Mouse (Mus musculus) neural tube, embryonic 14.5 days (tissue): ENCODE data around the gene Perm1. TPM values are rescaled to one million over a fixed set of nuclear protein-coding genes. Genes with fewer than 3 reads are reported as not detected.

Source experiments
- ATAC-seq: fragments of 200-750 bp; cut with Nextera tagmentation; 2 replicates; pipeline ENCODE4 v1.8.0; 2017; ENCODE audit warnings: low read depth, mild to moderate bottlenecking, moderate TSS enrichment, moderate library complexity
- H3K27ac ChIP-seq: fragments of 300-500 bp; sonication (generic); 2 replicates; pipeline ENCODE4 v1.5.1; 2014; ENCODE audit warnings: low read depth, mild to moderate bottlenecking, control low read depth, low read length, moderate library complexity, mixed read lengths
- H3K27me3 ChIP-seq: fragments of 300-500 bp; sonication (generic); 2 replicates; pipeline ENCODE4 v1.6.1; 2014; ENCODE audit warnings: low read length; ENCODE audit not compliant: control insufficient read depth, insufficient read depth
- H3K36me3 ChIP-seq: fragments of 300-500 bp; sonication (generic); 2 replicates; pipeline ENCODE4 v1.6.1; 2014; ENCODE audit warnings: low read length, mixed read lengths; ENCODE audit not compliant: control insufficient read depth, insufficient read depth
- H3K4me1 ChIP-seq: fragments of 300-500 bp; sonication (generic); 2 replicates; pipeline ENCODE4 v1.6.1; 2014; ENCODE audit warnings: low read length; ENCODE audit not compliant: control insufficient read depth, insufficient read depth
- H3K4me2 ChIP-seq: fragments of 300-500 bp; sonication (generic); 2 replicates; pipeline ENCODE4 v1.6.1; 2014; ENCODE audit warnings: mild to moderate bottlenecking, low read depth, low read length, control low read depth
- H3K4me3 ChIP-seq: fragments of 300-500 bp; sonication (generic); 2 replicates; pipeline ENCODE4 v1.5.1; 2014; ENCODE audit warnings: low read depth, low read length, control low read depth, mixed read lengths
- H3K9ac ChIP-seq: fragments of 300-500 bp; sonication (generic); replicated peaks from 2 replicates; pipeline ENCODE4 v1.6.1; 2014; ENCODE audit warnings: low read depth, mild to moderate bottlenecking, control low read depth, low read length, mixed read lengths
- H3K9me3 ChIP-seq: fragments of 300-500 bp; sonication (generic); 2 replicates; pipeline ENCODE4 v1.6.1; 2016; ENCODE audit warnings: low read length; ENCODE audit not compliant: control insufficient read depth
- WGBS: fragments of 180-500 bp; shearing (Covaris S2); extraction: QIAGEN DNeasy Blood & Tissue Kit; methylation state at CpG from one replicate; pipeline ENCODE4 v1.1.7; 2014; 5-methylcytosine and 5-hydroxymethylcytosine counted together
- polyA plus RNA-seq: library from polyadenylated mRNA; unstranded; fragments of >200 nt; fragmentation: Nextera tagmentation; extraction: Ambion mirVana; gene quantifications from 2 replicates; pipeline ENCODE4 v1.2.1, GENCODE M21; 2014

The Perm1 gene
- polyA plus RNA-seq, 1 experiment from 2014 or later: 2.2 TPM

DNA sequence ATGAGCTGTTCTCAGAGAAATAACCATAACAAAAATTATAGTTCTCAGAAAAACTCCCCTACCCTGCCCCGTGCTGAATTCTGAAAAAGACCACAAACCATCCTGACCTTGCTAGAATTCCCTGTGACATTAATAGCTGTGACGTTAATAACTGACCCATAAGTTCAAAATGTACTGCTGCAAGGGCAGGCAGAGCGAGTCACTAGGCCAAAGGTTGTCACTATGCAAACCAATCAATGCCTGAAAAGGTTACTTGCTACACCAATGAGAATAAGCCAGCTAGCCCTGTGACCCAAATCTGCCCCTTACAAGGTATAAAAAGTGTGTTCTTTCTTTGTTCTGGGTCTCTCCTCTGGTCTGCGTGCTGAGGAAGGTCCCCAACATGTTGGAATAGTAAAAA lies 6.8 kb upstream of the Perm1 start:
- Histone ChIP-seq H3K4me3 (no peak overlapping the region), H3K27ac (no peak overlapping the region), H3K9ac (no peak overlapping the region), H3K4me1 (peaks cover 4% of the 10 kb centered on the region; the same call in 1 of the 2 replicates), H3K36me3 (no peaks in the 10 kb centered on the region), H3K27me3 (no peaks in the 10 kb centered on the region; the same call in 1 of the 2 replicates), H3K9me3 (no peaks in the 10 kb centered on the region), H3K4me2 (no peak overlapping the region)
- ATAC-seq: no peak
- WGBS: 94% methylated on average over 4 of the region's 4 CpGs

GRCm38 (mm10) chr4:156209963-156210635 lies 5.6 kb upstream of the Perm1 start:
- no peak for ATAC-seq
- no peaks in the 10 kb centered on the region for H3K36me3 ChIP-seq
- H3K27me3 ChIP-seq: no peaks in the 10 kb centered on the region
- 0 out of 2 replicates have a peak, but pooled peaks cover 2% of the 10 kb centered on the region for H3K4me1 ChIP-seq
- H3K9ac ChIP-seq: no peak overlapping the region
- 80% methylated on average over 13 of the region's 13 CpGs for WGBS
- H3K4me3 ChIP-seq: no peak overlapping the region
- H3K9me3 ChIP-seq: no peaks in the 10 kb centered on the region
- no peak overlapping the region for H3K4me2 ChIP-seq
- H3K27ac ChIP-seq: no peak overlapping the region

DNA sequence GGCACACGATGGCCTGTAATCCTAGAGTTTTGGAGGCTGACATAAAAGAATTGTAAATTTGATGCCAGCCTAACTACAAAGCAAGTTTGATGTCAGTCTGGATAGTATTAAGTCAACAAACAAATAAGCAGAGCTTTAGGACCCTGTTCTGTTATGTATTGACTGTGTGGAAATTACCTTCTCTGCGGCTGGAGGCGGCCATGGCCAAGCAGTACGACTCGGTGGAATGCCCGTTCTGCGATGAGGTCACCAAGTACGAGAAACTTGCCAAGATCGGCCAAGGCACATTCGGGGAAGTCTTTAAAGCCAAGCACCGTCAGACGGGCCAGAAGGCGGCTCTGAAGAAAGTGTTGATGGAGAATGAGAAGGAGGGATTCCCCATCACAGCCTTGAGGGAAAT lies 2.5 kb upstream of the Perm1 start:
- no peak for ATAC-seq
- Histone ChIP-seq H3K9me3 (no peaks in the 10 kb centered on the region), H3K4me2 (no peak overlapping the region), H3K4me1 (no peaks in the 10 kb centered on the region), H3K9ac (no peak overlapping the region), H3K4me3 (no peak overlapping the region), H3K27me3 (no peaks in the 10 kb centered on the region), H3K27ac (no peak overlapping the region), H3K36me3 (no peaks in the 10 kb centered on the region)
- 94% methylated on average over 13 of the region's 13 CpGs for WGBS

- H3K27ac ChIP-seq: no peak overlapping the region
- H3K4me1 ChIP-seq: no peaks in the 10 kb centered on the region
- H3K9ac ChIP-seq: no peak overlapping the region
- no peaks in the 10 kb centered on the region for H3K9me3 ChIP-seq
- H3K4me3 ChIP-seq: no peak overlapping the region
- H3K27me3 ChIP-seq: no peaks in the 10 kb centered on the region
- no peaks in the 10 kb centered on the region for H3K36me3 ChIP-seq
- 85% methylated on average over 2 of the region's 2 CpGs for WGBS
- no peak for ATAC-seq
- no peak overlapping the region for H3K4me2 ChIP-seq
These were observed 528 bp downstream of the Perm1 start for GRCm38 (mm10) chr4:156216196-156216595.

GRCm38 (mm10) chr4:156217022-156217669 lies 1.5 kb downstream of the Perm1 start:
- H3K4me2 ChIP-seq: no peak overlapping the region
- H3K9me3 ChIP-seq: no peaks in the 10 kb centered on the region
- no peaks in the 10 kb centered on the region for H3K27me3 ChIP-seq
- H3K4me3 ChIP-seq: no peak overlapping the region
- peaks cover 5% of the 10 kb centered on the region; the same call in 1 of the 2 replicates for H3K36me3 ChIP-seq
- H3K4me1 ChIP-seq: no peaks in the 10 kb centered on the region
- no peak for ATAC-seq
- no peak overlapping the region for H3K9ac ChIP-seq
- WGBS: 87% methylated on average over 16 of the region's 16 CpGs
- H3K27ac ChIP-seq: no peak overlapping the region

- 89% methylated on average over 16 of the region's 16 CpGs for WGBS
These were observed 2.2 kb downstream of the Perm1 start for GRCm38 (mm10) chr4:156217838-156218237.

GRCm38 (mm10) chr4:156219936-156220335 lies 4.3 kb downstream of the Perm1 start:
- H3K9me3 ChIP-seq: no peaks in the 10 kb centered on the region
- H3K9ac ChIP-seq: no peak overlapping the region
- no peak overlapping the region for H3K4me3 ChIP-seq
- no peak overlapping the region for H3K4me2 ChIP-seq
- no peaks in the 10 kb centered on the region for H3K4me1 ChIP-seq
- no peak overlapping the region for H3K27ac ChIP-seq
- H3K36me3 ChIP-seq: peaks cover 6% of the 10 kb centered on the region; the same call in 1 of the 2 replicates
- no peak for ATAC-seq
- WGBS: 91% methylated on average over 11 of the region's 11 CpGs
- no peaks in the 10 kb centered on the region for H3K27me3 ChIP-seq

More at GRCm38 (mm10) chr4:156217838-156218237, 2.2 kb downstream of the Perm1 start:
- Histone ChIP-seq H3K36me3 (peaks cover 6% of the 10 kb centered on the region; the same call in 1 of the 2 replicates), H3K9me3 (no peaks in the 10 kb centered on the region), H3K27ac (no peak overlapping the region), H3K9ac (no peak overlapping the region), H3K27me3 (no peaks in the 10 kb centered on the region), H3K4me3 (no peak overlapping the region), H3K4me2 (no peak overlapping the region), H3K4me1 (no peaks in the 10 kb centered on the region)
- ATAC-seq: no peak

- Histone ChIP-seq H3K9ac (no peak overlapping the region), H3K4me3 (no peak overlapping the region), H3K36me3 (peaks cover 7% of the 10 kb centered on the region), H3K4me1 (no peaks in the 10 kb centered on the region), H3K4me2 (no peak overlapping the region), H3K9me3 (no peaks in the 10 kb centered on the region), H3K27me3 (no peaks in the 10 kb centered on the region), H3K27ac (no peak overlapping the region)
- no peak for ATAC-seq
- 100% methylated on average over 2 of the region's 2 CpGs for WGBS
These were observed 8.6 kb downstream of the Perm1 start for GRCm38 (mm10) chr4:156224276-156224675.

DNA sequence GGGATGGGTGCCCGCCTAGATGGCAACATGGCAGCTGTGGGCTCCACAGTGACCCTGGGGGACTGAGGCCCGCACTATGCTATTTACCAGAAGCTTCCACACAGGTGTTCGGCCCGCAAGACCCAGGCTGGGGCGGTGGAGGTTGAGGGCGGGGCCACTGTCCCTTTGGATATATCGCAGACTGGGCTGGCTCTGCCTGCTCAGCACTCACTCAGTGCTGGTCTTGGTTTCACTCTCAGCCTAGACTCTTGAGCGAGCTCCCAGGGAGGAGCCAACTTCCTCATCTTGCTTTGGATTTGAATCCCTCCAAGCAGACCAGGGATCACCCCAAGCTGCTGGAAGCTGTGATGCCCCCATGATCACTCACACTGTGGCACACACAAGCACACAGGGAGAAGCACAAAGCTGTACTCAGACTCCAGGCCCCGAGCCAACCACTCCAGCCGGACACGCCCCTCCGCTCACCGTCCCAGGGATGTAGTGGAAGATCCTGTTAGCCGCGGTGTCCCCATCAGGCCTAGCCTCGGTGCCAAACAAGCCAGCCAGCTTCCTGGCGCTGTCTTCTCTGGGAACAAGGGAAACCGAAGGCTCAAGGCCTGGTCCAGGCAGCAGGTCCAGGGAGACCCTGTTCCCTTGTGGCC lies 12.2 kb downstream of the Perm1 start:
- WGBS: 38% methylated on average over 18 of the region's 18 CpGs
- Histone ChIP-seq H3K36me3 (peaks cover 25% of the 10 kb centered on the region), H3K4me1 (no peaks in the 10 kb centered on the region), H3K27me3 (no peaks in the 10 kb centered on the region), H3K4me2 (no peak overlapping the region), H3K9ac (0 out of 2 replicates have a peak overlapping the region, but pooled peaks have one; percentile 11), H3K27ac (no peak overlapping the region), H3K9me3 (no peaks in the 10 kb centered on the region), H3K4me3 (no peak overlapping the region)
- no peak for ATAC-seq
